Mouse (Mus musculus): ENCODE results near the gene Gm20721.

DNA sequence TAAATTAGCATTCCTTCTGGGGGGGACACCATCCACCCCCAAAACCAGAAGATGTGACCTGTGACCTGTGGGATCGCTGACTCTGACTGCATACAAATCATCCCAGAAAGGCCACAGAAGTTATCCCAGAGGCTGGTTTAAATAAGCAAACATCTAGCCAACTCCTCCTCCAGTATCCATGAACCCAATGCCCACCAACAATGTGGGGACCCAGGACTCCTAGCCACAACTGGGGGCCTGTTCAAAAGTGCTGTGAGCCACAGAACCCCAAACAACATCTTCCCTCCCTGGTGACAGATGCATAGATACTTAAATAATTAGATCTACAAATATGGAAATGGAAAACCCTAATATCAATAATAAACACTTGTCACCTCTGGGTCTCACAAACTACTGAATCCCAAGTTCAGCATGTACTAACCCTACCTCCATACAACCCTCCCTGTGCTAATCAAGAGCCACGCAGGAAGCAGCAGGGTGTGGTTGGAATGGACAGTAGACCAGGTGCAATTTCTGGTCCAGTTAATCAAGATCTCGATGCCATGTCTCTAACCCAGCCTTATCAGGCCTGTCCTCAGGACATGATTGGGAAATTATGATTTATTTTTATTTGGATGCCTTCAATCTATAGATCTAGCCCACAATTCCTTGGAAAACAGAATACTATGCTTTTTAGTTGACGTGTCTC lies 5.5 kb downstream of the Gm20721 start:
- TF ChIP-seq CTCF (IDR thresholded peaks at IDR 0.05; ENCODE audit: low read depth, low read length): no peak
- no peak for TF ChIP-seq GATA1 (IDR thresholded peaks at IDR 0.05; ENCODE audit: borderline replicate concordance, low read length)
